Mouse (Mus musculus) inflammation-experienced regulatory T-cells, adult 6 months (primary cell): ENCODE measurements around the gene Bbx. TPM values are rescaled to one million over a fixed set of nuclear protein-coding genes. Genes with fewer than 3 reads are reported as not detected.

ENCODE experiments used
- ATAC-seq: one replicate; pipeline ENCODE4 v1.8.0; 2017
- polyA plus RNA-seq, 3 experiments: library from polyadenylated mRNA; unstranded; fragments of 100-300 nt; shearing (Covaris generic); gene quantifications; one replicate each; pipeline ENCODE4 v1.2.1; 2017

Gene Bbx
- polyA plus RNA-seq: 10 to 100 TPM; 35.6 to 55.1 (median 54.8) TPM

GRCm38 (mm10) chr16:50432062-50432878, at the start of gene Bbx:
TSS of gene Bbx (minus strand) at chr16:50432390.
- ATAC-seq: peak; percentile 92

GRCm38 (mm10) chr16:50481892-50482291, 49.7 kb upstream of the Bbx start:
- no peak for ATAC-seq

- no peak for ATAC-seq
Observed at GRCm38 (mm10) chr16:50481341-50481740, 49.2 kb upstream of the Bbx start.

- ATAC-seq: no peak
Observed at GRCm38 (mm10) chr16:50478695-50479094, 46.5 kb upstream of the Bbx start.

- no peak for ATAC-seq
Observed at GRCm38 (mm10) chr16:50477628-50478027, 45.4 kb upstream of the Bbx start.

- ATAC-seq: no peak
Observed at GRCm38 (mm10) chr16:50462226-50462870, 30.2 kb upstream of the Bbx start.

- no peak for ATAC-seq
Observed at GRCm38 (mm10) chr16:50459146-50459545, 27.0 kb upstream of the Bbx start.

- ATAC-seq: no peak
Observed at GRCm38 (mm10) chr16:50456053-50456452, 23.9 kb upstream of the Bbx start.

- ATAC-seq: no peak
Observed at GRCm38 (mm10) chr16:50449086-50449485, 16.9 kb upstream of the Bbx start.

- no peak for ATAC-seq
Observed at GRCm38 (mm10) chr16:50445014-50445413, 12.8 kb upstream of the Bbx start.

- no peak for ATAC-seq
Observed at GRCm38 (mm10) chr16:50438816-50439215, 6.6 kb upstream of the Bbx start.

- ATAC-seq: no peak
Observed at GRCm38 (mm10) chr16:50437788-50438187, 5.6 kb upstream of the Bbx start.

GRCm38 (mm10) chr16:50437331-50437730, 5.1 kb upstream of the Bbx start:
- no peak for ATAC-seq

- peak; percentile 15 for ATAC-seq
Observed at GRCm38 (mm10) chr16:50431011-50431981, 894 bp downstream of the Bbx start.

- ATAC-seq: no peak
Observed at GRCm38 (mm10) chr16:50430515-50430877, 1.7 kb downstream of the Bbx start.

GRCm38 (mm10) chr16:50429692-50430514, 2.3 kb downstream of the Bbx start:
- ATAC-seq: no peak

- no peak for ATAC-seq
Observed at GRCm38 (mm10) chr16:50428871-50429691, 3.1 kb downstream of the Bbx start.

- no peak for ATAC-seq
Observed at GRCm38 (mm10) chr16:50420130-50420529, 12.1 kb downstream of the Bbx start.

- no peak for ATAC-seq
Observed at GRCm38 (mm10) chr16:50415406-50415805, 16.8 kb downstream of the Bbx start.

- ATAC-seq: no peak
Observed at GRCm38 (mm10) chr16:50402851-50403250, 29.3 kb downstream of the Bbx start.

- no peak for ATAC-seq
Observed at GRCm38 (mm10) chr16:50399775-50400174, 32.4 kb downstream of the Bbx start.
